Mouse (Mus musculus) ovary, postnatal 14 days (tissue): Measurements from ENCODE around the gene Clcn6.
"Not testable (repeated sequence)": the region's sequence is repeated elsewhere in the genome, so short reads cannot be mapped to it uniquely, and the experiment has no call there.

Experiments used
- DNase-seq: peaks from one replicate; pipeline ENCODE4 v3.0.0; 2022; ENCODE audit warnings: low spot score

Gene Clcn6

DNA sequence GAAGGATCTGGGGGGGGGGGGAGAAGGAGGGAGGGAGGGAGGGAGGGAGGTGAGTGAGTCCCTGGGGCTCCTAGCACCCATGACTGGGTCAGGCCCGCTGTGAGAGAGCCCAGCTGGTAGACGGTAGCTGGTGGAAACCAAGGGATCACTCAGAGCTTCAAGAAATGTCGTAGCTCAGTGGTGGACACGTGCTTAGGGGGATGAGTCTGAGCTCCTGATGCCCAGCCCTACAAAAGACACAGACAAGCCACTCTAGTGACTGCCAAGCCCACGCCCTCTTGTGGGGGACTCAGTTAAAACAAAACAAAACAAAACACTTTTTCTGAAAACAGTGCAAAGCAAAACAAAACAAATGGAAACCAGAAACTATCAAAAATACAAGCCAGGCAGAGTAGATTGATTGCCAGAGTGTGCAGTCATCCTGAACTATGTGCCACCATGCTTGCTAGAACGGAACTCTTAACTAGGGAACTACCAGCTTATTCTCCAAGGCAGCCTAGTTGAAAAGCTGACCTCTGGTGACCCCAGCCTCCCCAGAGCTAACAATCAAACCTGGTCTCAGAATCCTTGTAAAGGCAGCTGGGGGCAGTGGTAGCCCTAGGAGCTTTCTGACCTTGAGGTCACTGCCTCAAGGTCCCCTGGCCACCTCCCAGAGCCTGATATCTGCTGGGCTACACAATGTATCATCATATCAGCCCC lies 27.2 kb upstream of the Clcn6 start:
- no peak for DNase-seq

DNA sequence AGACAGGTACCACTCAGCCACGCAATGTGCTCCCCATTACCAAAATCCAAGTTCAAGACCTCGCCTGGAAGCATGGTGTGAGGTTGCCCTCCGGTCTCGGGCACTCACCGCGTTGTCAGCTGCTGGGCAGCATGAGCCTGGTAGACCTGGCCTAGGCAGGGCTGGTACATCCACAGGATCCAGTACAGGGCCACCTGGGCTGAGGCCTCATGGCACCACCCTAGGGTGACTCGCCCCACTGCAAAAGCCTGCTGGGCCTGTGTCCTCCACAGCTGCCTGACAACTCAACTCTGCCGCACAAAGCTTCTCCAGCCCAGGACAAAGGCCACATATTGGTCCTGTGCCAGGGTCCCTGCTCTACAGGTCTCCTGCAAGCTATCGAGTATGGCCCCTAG lies 22.5 kb upstream of the Clcn6 start:
- DNase-seq = no peak

DNA sequence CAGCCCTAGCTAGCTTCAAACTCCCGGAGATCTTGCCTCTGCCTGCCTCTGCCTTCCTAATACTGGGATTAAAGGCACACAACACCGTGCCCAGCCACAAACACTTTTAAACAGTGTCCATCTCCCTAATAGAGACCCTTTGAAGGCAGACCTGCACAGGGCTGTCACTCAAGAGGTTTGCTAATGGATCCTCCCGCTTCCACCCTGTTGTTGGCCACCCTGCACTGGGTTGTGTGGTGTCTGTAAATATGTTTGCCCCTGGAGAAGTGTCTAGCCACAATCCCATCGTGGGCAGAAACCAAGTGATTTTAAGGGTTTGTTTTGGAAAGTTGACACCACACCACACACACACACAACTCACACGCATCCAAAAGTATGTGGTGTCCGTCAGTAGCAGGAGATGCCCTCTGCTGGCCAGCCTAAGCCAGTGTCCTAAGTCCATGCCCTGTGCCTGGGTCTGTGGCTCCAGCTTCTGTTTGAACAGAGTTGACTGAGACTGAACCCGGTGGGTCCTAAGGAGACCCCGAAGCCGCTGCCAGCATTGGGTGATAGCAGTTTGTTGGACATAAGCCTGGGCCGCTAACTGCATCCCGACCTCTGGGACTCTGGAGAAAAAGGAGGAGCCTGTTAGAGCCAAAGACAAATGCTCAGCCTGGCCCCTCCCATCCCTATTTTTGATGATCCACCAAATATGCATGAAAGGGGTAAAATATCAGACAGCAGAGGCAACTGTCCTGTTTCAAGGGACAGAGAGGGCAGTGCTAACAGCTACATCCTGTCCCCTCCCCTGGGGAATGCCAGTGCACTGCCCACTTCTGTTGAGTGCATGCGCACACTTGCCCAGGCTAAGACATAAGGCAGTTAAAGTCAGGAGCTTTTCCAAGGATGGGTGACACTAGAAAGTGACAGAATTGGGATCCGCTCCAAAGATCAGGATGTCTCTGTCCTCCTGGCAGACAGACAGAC lies 21.8 kb upstream of the Clcn6 start:
- DNase-seq = no peak

DNA sequence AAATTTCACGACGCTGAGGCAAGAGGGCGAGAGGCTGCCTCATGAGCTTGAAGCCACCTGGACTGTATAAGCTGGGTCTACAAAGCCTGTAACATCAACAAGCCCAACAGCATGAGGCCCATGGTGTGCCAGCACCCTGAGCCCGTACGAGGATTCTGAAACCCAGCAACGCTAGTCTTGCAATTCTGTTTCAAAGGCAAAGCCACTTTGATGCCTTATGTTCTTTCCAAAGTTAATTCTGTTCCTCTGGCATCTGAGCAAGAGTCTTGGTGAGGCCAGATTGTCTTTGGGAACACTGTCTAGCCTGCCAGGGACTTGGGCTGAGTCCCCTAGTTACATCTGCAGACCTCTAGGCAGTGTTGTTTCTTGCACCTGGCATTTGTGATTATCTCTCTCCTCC lies 20.4 kb upstream of the Clcn6 start:
- DNase-seq = no peak

DNA sequence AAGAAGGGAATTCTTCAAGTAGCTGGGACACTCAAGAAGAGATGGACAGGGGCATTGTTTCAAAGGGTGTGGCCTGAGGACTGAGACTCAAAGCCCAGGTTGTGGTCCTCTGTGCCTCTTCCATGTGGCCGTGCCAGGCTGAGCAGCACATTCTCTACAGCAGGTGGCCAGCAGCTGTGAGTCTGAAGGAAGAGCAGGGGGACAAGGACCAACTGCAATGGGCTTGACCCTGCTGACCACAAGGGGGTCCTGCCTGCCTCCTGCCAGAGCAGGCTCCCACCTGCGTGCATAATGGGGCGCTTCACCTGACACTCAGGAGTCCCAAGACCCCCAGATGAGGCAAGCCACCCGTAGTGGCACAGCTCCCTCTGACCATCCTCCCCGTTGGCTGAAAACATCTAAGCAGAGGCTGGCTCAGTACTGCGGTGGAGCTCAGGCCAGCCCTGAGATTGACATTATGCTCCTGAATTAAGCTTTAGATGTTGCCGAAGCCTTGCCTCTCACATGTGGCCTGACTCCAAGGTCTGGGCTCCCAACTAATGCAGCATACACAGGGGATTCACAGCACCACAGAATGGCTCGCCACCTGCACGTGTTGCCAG lies 19.7 kb upstream of the Clcn6 start:
- DNase-seq = no peak

DNA sequence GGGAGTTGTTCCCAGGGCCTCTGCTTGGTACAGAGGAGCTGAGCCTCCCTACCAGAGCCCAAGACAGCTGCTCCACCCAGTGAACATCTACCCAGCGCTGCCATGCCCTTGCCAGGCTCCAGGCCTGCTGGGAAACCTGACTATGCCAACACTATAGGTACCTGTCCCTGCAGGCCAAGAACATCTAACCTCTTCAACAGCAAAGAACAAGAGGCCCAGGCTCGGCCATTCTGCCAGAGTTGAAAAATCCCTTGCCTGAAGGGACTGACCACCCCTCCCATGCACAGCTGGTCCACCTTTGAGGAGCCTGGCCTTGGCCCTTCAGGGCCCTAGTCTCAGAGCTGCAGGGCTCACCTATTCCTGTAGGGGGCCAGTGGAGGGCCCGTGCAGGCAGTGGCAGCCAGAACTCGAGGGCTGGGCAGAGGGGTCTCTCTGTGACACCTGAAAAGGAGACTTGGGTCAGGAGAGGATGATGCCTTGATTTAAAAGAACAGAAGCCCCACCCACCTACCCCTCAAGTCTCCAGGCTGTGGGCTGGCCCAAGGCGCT lies 19.1 kb upstream of the Clcn6 start:
- no peak for DNase-seq

DNA sequence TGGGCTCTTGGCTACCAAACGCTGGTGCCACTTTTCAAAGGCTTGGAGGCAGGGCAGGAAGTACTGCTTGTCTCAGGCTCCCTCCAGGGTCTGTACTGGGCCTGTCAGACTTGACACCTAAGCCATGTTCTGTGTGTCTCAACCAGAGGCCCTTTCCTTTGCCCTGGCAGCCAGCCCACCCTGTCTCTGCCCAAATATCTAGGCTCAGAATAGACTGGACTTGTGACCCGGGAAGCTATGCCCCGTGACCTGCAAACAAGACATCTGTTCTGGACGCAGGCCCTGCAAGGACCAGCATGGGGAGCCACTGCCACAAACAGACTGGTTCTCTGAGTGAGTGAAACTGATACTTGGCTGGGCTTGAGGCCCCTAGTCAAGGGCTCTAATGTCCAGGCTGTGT lies 18.2 kb upstream of the Clcn6 start:
- DNase-seq = no peak

DNA sequence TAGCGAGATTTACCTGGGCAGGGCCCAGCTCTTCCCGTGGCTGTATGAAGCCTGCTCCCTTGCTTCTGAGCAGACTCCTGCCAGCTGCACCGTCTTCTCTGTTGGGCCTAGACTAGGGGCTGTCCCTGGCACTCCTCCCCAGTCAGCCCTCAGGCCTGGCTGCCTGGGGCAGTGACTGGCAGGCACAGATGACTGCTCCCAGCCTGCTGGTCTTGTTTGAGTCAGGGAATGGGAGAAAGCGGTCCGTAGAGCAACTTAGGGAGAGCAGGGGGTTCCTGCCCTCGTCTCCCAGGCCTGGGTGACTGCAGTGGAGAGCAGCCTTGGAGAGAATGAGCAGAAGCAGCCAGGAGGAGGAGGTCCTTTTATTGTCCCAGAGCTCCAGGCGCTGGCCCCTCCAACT lies 17.6 kb upstream of the Clcn6 start:
- DNase-seq = no peak

DNA sequence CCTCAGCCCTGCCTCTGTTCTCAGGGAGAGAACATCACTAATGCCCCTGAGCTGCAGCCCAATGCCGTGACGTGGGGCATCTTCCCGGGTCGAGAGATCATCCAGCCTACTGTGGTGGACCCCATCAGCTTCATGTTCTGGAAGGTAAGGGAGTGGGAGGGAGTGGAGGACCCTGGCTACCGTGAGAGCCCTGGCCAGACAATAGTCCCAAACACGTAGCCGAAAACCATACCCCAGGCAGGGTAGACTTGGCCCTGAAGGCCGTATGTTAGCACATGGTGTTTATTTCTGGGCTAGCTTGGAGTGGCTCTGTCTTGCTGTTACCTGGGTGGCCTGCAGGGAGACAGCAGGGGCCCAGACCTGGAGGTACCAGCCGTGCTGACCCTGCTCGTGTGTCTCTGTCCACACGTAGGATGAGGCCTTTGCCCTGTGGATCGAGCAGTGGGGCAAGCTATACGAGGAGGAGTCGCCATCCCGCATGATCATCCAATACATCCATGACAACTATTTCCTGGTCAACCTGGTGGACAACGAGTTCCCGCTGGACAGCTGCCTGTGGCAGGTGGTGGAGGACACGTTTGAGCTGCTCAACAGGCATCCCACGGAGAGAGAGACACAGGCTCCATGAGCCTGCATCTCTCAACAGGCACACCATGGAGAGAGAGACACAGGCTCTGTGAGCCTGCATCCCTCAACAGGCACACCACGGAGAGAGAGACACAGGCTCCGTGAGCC lies 16.5 kb upstream of the Clcn6 start:
- no peak for DNase-seq

DNA sequence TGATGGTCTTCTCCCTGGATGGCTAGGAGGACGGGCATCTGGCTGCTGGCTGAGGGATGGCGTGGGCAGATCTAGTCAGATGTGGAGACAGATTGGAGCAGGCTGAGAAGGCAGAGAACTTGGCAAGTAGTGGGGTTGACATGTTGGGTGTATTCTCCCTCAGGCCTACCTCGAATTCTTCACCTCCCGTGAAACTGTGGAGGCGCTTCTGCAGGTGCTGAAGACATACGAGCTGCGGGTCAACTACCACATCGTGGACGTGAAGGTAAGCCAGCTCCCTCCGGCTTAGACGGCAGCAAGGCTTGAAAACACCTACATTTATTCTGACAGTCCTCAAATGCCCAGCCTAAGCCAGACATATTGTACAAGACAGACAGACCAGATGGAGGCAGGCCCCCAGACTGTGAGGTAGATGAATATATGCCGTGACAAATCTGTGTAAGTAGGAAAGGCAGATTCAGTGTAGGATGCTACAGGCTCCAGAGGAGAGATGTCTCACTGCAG lies 14.8 kb upstream of the Clcn6 start:
- no peak for DNase-seq

DNA sequence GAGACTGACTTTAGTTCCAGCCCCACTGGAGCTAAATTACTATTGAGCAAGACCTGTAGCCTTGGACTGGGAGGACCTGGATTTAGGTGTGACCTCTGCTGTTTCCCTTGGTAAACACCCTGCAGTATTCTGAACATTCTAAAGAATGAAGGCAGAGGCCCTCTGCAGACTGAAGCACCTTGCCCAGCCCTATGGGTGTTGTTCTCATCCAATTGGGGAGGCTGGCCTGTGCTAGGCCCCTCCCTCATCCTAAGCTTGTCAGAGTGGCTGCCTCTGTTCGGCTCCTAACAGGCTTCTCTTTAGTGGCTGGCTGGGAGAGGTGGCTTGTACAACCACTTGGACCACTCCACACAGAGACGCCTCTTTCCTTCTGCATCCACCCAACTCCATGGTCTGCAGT lies 14.4 kb upstream of the Clcn6 start:
- DNase-seq = no peak

DNA sequence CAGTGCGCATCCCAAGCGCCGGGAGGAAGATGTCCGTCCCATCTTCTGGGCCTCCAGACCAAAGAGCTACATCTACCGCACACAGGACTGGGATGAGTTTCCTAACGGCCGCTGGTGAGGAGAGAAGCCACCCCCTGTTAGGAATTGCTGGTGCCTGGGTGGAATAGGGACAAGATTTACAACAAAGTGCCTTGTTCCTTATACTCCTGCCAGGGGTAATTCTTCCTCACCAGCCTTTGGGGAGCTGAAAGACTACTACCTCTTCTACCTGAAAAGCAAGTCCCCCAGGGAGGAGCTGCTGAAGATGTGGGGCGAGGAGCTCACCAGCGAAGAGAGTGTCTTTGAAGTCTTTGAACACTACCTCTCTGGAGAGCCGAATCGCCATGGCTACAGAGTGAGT lies 13.3 kb upstream of the Clcn6 start:
- no peak for DNase-seq

DNA sequence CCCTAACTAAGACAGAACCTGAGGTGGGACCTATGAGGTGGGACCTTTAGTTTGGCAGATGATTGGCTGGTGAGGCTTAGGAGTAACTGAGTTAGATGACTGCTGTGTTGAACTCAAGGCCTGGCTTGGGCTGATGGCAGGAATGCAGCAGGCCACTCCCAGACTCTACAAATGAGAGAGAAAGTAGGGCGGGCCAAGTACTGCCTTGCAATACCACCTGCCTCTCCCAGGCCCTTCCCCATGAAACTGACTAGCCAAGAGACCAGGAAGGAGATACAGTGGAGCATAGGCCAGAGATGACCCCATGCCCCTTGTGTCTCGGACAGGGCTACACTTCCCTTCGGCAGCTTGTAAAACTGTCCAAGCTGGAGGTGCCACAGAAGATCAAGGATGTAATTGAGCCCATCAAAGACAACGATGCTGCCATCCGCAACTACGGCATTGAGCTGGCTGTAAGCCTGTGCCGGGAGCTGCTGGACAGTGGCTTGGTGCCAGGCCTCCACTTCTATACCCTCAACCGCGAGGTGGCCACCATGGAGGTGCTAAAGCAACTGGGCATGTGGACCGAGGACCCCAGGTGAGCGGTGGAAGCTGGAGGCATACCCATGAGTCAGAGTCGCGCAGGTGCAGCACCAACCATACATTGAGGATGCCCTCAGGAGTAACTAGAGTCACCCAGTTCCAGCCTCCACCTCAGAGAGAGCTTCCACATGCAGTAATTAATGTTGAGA lies 12.6 kb upstream of the Clcn6 start:
- DNase-seq = no peak

DNA sequence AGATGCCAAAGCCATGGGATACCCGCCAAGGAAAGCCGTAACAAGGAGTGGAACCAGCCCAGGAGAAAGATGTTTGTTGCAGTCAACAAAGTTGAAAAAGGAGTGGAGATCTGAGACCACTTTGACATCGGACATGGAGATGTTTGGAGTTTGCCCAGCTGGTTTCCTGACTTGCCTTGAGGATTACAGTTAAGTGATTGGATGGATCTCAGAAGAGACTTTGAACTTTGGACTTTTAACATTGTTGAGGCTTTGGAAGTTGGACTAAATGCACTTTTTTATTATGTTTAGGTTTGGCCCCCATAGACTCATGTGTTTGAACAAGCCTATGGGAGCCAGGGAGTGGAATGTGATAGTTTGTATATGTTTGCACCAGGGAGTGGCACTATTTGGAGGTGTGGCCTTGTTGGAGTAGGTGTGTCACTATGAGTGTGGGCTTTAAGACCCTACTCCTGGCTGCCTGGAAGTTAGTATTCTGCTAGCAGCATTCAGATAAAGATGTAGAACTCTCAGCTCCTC lies 11.8 kb upstream of the Clcn6 start:
- not testable (repeated sequence) for DNase-seq

DNA sequence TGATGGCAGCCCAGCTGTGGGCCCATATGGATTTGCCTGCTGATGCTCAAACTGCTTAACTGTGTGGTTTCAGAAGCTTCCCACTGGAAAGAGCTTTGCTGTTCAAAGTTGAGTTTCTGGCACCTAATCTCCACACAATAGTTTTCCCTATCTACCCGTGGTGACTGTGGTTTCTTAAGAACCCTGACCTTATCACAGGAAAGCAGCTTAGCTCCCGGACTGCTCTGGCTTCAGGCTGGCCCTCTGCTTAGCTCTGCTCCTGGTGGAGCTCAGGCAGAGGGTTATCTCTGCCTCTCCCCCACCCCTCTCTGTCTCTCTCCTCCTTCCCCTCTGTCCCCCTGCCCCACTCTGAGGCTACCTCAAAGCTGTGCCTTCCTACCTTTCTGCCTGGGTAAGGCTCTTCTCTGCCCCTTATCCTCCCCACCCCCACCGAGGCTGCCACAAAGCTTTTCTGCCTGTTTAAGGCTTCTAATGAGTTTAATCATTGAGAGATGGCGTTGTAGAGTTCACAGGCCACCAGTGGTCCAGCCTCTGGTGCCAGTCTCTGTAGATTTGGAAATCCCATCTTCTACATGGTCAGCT lies 7.9 kb upstream of the Clcn6 start:
- no peak for DNase-seq

DNA sequence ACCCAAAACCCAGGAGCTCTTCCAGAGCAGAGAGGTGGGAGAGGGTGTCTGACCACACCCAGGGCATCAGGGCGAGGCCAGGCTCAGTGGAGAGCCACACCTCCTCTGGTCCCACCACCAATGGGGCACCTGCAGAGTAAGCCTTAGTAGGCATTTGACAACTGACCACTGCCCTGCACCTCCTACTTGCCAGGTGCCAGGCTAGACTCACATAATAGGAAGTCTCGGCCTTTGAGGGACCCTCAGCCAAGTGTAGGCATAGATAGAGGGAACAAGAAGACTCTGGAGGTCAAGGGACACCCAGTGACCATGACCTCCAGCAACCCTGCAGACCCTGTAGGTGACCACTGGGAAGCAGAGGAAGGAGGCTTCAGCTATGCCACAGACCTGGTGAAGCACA lies 5.5 kb upstream of the Clcn6 start:
- DNase-seq = no peak

DNA sequence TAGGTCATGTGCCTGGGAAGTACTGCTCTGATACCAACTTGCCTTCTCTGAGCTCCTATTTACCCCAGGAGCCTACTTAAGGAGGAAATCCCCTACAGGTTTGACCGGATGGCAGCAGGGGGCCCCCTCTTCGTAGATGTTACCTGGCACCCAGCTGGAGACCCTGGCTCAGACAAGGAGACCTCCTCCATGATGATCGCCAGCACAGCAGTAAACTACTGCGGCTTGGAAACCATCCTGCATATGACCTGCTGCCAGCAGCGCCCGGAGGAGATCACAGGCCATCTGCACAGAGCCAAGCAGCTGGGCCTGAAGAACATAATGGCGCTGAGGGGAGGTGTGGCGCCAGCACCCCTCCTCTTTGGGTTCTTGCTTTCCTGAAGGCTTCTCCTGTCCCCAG lies 4.7 kb upstream of the Clcn6 start:
- not testable (repeated sequence) for DNase-seq

DNA sequence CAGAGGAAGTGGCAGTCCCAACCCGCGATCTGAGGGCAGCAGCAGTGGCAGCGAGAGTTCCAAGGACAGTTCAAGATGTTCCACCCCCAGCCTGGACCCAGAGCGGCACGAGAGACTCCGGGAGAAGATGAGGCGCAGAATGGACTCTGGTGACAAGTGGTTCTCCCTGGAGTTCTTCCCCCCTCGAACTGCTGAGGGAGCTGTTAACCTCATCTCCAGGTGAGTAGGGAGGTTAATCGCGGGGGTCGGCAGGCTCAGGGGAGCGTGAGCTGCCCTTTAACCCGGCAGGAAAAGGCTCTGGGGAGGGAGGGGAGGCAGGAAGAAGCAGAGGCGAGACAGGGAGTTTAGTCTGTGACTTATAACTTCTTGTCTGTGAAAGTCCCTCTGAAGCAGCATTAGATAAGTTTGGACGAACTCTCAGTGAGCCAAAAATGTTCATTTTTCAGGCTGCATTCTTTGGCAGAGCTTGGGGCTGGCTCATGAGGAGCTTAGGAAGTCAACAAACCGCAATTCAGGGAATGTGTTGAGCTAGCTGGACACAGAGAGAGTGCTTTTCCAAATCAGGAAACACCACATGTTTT lies 3.1 kb upstream of the Clcn6 start:
- no peak for DNase-seq

DNA sequence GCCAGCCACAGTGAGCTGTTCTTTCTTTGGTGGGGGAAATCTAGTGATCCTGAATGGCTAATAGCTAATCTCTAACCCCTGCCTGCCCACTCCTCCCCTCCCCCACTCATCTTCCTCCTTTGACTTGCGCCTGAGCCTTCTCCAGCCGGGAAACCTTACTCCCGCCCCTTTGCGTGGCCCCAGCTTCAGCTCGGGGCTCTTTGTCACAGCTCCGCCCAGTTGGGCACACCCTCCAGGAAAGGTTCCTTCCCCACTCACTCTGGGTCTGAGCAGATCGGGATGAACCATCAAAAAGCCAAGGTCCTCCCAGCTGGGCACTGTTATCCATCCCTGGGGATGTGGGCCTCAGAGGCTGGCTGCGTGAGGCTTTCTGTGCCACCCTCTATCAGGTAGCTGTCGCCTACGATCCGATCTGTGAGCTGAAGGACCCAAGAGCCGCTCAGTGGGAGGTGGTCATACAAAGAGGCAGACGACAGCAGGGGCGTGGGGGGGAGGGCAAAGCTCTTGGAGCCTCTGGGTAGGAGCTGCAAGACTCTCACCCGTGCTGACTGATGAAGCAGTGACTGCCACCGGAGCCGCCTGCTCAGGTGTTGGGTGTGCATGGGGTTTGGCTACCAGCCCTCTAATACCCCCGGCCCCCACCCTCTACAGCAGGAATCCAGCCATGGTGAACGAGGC lies 2.5 kb upstream of the Clcn6 start:
- DNase-seq = no peak
